Mouse (Mus musculus) liver, embryonic 16.5 days (tissue): ENCODE results near the gene Grifin. TPM values are rescaled to one million over a fixed set of nuclear protein-coding genes. Genes with fewer than 3 reads are reported as not detected.
A peak's percentile ranks its signal among the peaks of the same experiment; 100 is the strongest.

Source experiments
- ATAC-seq: fragments of 200-750 bp; cut with Nextera tagmentation; 2 replicates; pipeline ENCODE4 v1.8.0; 2017; ENCODE audit warnings: low read depth, mild to moderate bottlenecking, moderate number of reproducible peaks, moderate library complexity
- H3K27ac ChIP-seq: fragments of 300-500 bp; sonication (generic); 2 replicates; pipeline ENCODE4 v1.5.1; 2014; ENCODE audit warnings: mild to moderate bottlenecking, low read length
- H3K27me3 ChIP-seq: fragments of 300-500 bp; sonication (generic); 2 replicates; pipeline ENCODE4 v1.6.1; 2014; ENCODE audit warnings: low read depth, low read length, mixed read lengths; ENCODE audit not compliant: control insufficient read depth, insufficient read depth
- H3K36me3 ChIP-seq: fragments of 300-500 bp; sonication (generic); 2 replicates; pipeline ENCODE4 v1.6.1; 2014; ENCODE audit warnings: mild to moderate bottlenecking; ENCODE audit not compliant: control insufficient read depth, insufficient read depth
- H3K4me1 ChIP-seq: fragments of 300-500 bp; sonication (generic); 2 replicates; pipeline ENCODE4 v1.6.1; 2014; ENCODE audit warnings: low read depth, low read length, mixed read lengths; ENCODE audit not compliant: control insufficient read depth
- H3K4me2 ChIP-seq: fragments of 300-500 bp; sonication (generic); 2 replicates; pipeline ENCODE4 v1.6.1; 2014; ENCODE audit warnings: low read depth, low read length, mixed read lengths
- H3K4me3 ChIP-seq: fragments of 300-500 bp; sonication (generic); 2 replicates; pipeline ENCODE4 v1.5.1; 2014; ENCODE audit warnings: low read depth, mild to moderate bottlenecking, low read length
- H3K9ac ChIP-seq: fragments of 300-500 bp; sonication (generic); 2 replicates; pipeline ENCODE4 v1.6.1; 2014; ENCODE audit warnings: low read depth, low read length
- H3K9me3 ChIP-seq: fragments of 300-500 bp; sonication (generic); replicated peaks from 2 replicates; pipeline ENCODE4 v1.6.1; 2016; ENCODE audit warnings: low read length; ENCODE audit not compliant: control insufficient read depth
- WGBS: fragments of 180-500 bp; shearing (Covaris S2); extraction: QIAGEN DNeasy Blood & Tissue Kit; methylation state at CpG from one replicate; pipeline ENCODE4 v1.1.7; 2014; ENCODE audit not compliant: insufficient replicate concordance; 5-methylcytosine and 5-hydroxymethylcytosine counted together
- polyA plus RNA-seq: library from polyadenylated mRNA; unstranded; fragments of >200 nt; fragmentation: Nextera tagmentation; extraction: Ambion mirVana; gene quantifications from 2 replicates; pipeline ENCODE4 v1.2.1, GENCODE M21; 2015

Gene Grifin
- polyA plus RNA-seq, 1 experiment from 2014 or later = 0.59 TPM

DNA sequence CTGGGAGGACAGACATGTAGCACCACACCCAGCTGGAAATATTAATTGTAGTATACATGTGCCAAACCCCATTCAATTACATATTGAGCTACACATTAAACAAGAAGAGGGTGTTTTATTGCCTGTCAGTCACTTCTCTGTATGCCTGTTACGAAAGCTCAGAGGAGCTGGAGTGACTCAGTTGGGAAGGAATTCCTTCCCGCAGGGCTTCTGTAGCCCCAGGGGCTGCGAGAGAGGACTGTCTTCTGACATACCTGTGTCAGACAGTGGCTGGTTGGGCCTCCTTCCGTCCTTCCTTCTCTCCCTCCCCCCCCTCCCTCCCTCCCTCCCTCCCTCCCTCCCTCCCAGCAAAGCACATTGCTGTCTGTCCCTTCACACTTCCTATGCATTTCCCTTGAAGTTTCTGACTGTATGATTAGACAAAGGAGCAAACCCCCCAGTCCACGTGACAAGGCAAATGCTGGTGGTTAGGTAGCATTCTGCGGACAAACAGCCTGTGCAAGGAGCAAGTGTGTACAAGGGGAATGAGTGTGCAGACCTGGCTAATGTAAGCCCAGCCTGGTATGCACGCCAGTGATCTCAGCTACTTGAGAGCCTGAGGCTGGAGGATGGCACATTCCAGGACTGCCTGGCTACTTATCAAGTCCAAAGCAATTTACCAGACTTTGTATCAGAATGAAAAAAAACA, 49.9 kb downstream of the Grifin start:
- H3K36me3 ChIP-seq = no peaks in the 10 kb centered on the region
- peaks cover 15% of the 10 kb centered on the region for H3K4me1 ChIP-seq
- 0 out of 2 replicates have a peak, but pooled peaks have one; percentile 16 for ATAC-seq
- no peaks in the 10 kb centered on the region for H3K27me3 ChIP-seq
- no peak overlapping the region for H3K4me3 ChIP-seq
- 24% methylated on average over 7 of the region's 7 CpGs for WGBS
- H3K9me3 ChIP-seq = no peaks in the 10 kb centered on the region
- no peak overlapping the region for H3K9ac ChIP-seq
- no peak overlapping the region for H3K27ac ChIP-seq
- no peak overlapping the region for H3K4me2 ChIP-seq

DNA sequence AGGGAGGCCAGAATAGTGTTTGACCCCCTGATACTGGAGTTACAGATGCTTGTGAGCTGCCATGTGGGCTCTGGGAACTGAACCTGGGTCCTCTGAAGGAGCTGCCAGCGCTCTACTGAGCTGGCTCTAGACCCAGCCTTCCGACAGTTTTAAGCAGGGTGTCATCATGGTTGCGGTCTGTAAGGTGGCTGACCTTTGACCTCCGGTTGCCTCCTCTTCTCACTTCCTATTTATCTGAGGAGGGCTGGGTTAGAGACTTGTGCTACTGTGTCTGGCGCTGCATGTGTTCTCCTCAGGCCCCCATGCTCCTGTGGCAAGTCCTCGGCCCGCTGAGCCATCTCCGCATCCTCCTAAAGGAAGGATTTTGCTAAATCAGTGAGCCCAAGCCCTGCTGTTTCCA, 51.0 kb downstream of the Grifin start:
- Histone ChIP-seq H3K9me3 (no peaks in the 10 kb centered on the region), H3K4me1 (peaks cover 18% of the 10 kb centered on the region), H3K36me3 (no peaks in the 10 kb centered on the region), H3K27ac (no peak overlapping the region), H3K27me3 (no peaks in the 10 kb centered on the region), H3K4me3 (no peak overlapping the region), H3K4me2 (no peak overlapping the region), H3K9ac (no peak overlapping the region)
- 64% methylated on average over 8 of the region's 8 CpGs for WGBS
- no peak for ATAC-seq

Other genes with a start within 250 kb of the Grifin start
- gene Mad1l1, start 243.5 kb downstream of the Grifin start, polyA plus RNA-seq = 18.5 and 19.3 TPM in 2 replicates
- gene Nudt1, start 243.4 kb downstream of the Grifin start, polyA plus RNA-seq = 19.0 and 20.7 TPM in 2 replicates
- 7.5 and 7.7 TPM in 2 replicates for gene Mrm2, start 233.2 kb downstream of the Grifin start, polyA plus RNA-seq
- 10.9 and 11.1 TPM in 2 replicates for gene Snx8, start 175.8 kb downstream of the Grifin start, polyA plus RNA-seq
- 53.0 and 60.0 TPM in 2 replicates for gene Eif3b, start 145.7 kb downstream of the Grifin start, polyA plus RNA-seq
- gene Gm4869, start 119.4 kb downstream of the Grifin start, polyA plus RNA-seq = not detected in 2 replicates
- 8.6 and 8.7 TPM in 2 replicates for gene Chst12, start 59.5 kb downstream of the Grifin start, polyA plus RNA-seq
- 8.3 and 9.7 TPM in 2 replicates for gene Lfng, start 42.2 kb upstream of the Grifin start, polyA plus RNA-seq
- 4.5 and 5.6 TPM in 2 replicates for gene Ttyh3, start 84.0 kb upstream of the Grifin start, polyA plus RNA-seq
- gene Iqce, start 137.3 kb upstream of the Grifin start, polyA plus RNA-seq = 4.1 and 5.2 TPM in 2 replicates
- 7.2 and 7.8 TPM in 2 replicates for gene Brat1, start 139.9 kb upstream of the Grifin start, polyA plus RNA-seq
- gene Amz1, start 159.1 kb upstream of the Grifin start, polyA plus RNA-seq = 1.8 TPM in 2 replicates